12 mouse cellular contexts compared by ENCODE assay signal in the genomic region with DNA sequence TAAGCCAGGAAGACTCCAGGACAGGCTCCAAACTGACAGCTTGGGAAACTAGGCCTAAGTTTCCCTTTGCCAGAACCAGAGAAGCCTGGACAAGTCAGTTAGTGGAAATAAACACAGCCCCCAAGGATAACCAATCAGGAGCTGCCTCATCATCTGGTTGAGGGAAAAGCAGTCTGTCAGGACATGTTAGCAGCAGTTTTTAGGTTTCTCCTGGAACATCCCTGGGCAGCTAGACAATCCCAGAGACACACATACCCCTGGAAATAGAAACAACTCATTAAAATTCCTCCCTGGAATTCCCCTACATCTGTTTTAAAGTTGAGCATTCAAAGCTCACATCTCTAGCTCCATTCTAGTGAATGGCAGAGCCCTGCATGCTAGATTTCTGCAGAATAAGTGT.
"Had no signal": no experiment of that assay in that cellular context is flagged by ENCODE, and none has a peak within 500 bp of the region (broad histone marks: within the 10 kb centered on the region; RNA-seq: fewer than 3 reads in every experiment).

No protein-coding gene starts in this region.

- H3K27ac ChIP-seq: limb, embryonic 13.5 days; liver, embryonic 14.5 days; midbrain, embryonic 12.5 days; neural tube, embryonic 13.5 days had no signal

- H3K9ac ChIP-seq: limb, embryonic 13.5 days; liver, embryonic 14.5 days; midbrain, embryonic 12.5 days; neural tube, embryonic 13.5 days had no signal

- ATAC-seq: intestine, postnatal 0 days; midbrain, embryonic 16.5 days had no signal

- H3K4me2 ChIP-seq: limb, embryonic 13.5 days; midbrain, embryonic 12.5 days; neural tube, embryonic 13.5 days had no signal

- H3K27me3 ChIP-seq: limb, embryonic 13.5 days; midbrain, embryonic 12.5 days; neural tube, embryonic 13.5 days had no signal

- H3K36me3 ChIP-seq: limb, embryonic 13.5 days; midbrain, embryonic 12.5 days; neural tube, embryonic 13.5 days had no signal

- H3K4me3 ChIP-seq: limb, embryonic 13.5 days; midbrain, embryonic 12.5 days; neural tube, embryonic 13.5 days had no signal

- DNase-seq: kidney, adult 8-10 months; kidney, postnatal 25 days; lung, adult 18-20 months; retina, postnatal 1 day; right cerebral cortex, postnatal 25 days; thymus, postnatal 4 days had no signal

- H3K9me3 ChIP-seq: limb, embryonic 13.5 days; midbrain, embryonic 12.5 days; neural tube, embryonic 13.5 days had no signal

- H3K4me1 ChIP-seq: limb, embryonic 13.5 days; midbrain, embryonic 12.5 days; neural tube, embryonic 13.5 days had no signal
